Mouse (Mus musculus) myocyte (in vitro differentiated cells): ENCODE data around the gene Tiam2. TPM values are rescaled to one million over a fixed set of nuclear protein-coding genes. Genes with fewer than 3 reads are reported as not detected.

Source experiments
- H3K27me3 ChIP-seq: one replicate; pipeline ENCODE4 v1.6.1; 2011; ENCODE audit not compliant: control insufficient read depth, insufficient read depth, insufficient read length
- H3K36me3 ChIP-seq: one replicate; pipeline ENCODE4 v1.6.1; 2011; ENCODE audit not compliant: control insufficient read depth, insufficient read depth
- H3K4me2 ChIP-seq: one replicate; pipeline ENCODE4 v1.6.1; 2011; ENCODE audit warnings: low read depth, control low read depth
- H3K4me3 ChIP-seq: one replicate; pipeline ENCODE4 v1.5.1; 2011; ENCODE audit warnings: mild to moderate bottlenecking, control low read depth, moderate library complexity
- H3K79me2 ChIP-seq: one replicate; pipeline ENCODE4 v1.6.1; 2011; ENCODE audit not compliant: control insufficient read depth, insufficient read depth
- H3ac ChIP-seq: one replicate; pipeline ENCODE4 v1.6.1; 2011; ENCODE audit not compliant: control insufficient read depth, insufficient read length
- CEBPB ChIP-seq: IDR thresholded peaks from 2 replicates; pipeline ENCODE4 v1.6.1; 2011; ENCODE audit warnings: mild to moderate bottlenecking, moderate library complexity; ENCODE audit not compliant: poor library complexity, insufficient read depth, severe bottlenecking
- E2F4 ChIP-seq: IDR thresholded peaks from one replicate; pipeline ENCODE4 v1.6.1; 2011; ENCODE audit warnings: mild to moderate bottlenecking, control low read depth, moderate library complexity; ENCODE audit not compliant: insufficient read depth
- MAX ChIP-seq: IDR thresholded peaks from one replicate; pipeline ENCODE4 v1.6.1; 2011; ENCODE audit warnings: low read depth, mild to moderate bottlenecking, control low read depth
- MYOD1 ChIP-seq, 3 experiments: IDR thresholded peaks; one replicate each; pipeline ENCODE4 v1.6.1; 2011; ENCODE audit warnings: control low read depth in 2 of 3, low read depth in 2 of 3, mild to moderate bottlenecking in 2 of 3, moderate library complexity in 1 of 3; ENCODE audit not compliant: insufficient read length in 2 of 3, control insufficient read depth in 1 of 3
- MYOG ChIP-seq, 3 experiments: IDR thresholded peaks; one replicate each; pipeline ENCODE4 v1.6.1; 2011; ENCODE audit warnings: control low read depth in 2 of 3, low read depth in 2 of 3, mild to moderate bottlenecking in 2 of 3; ENCODE audit not compliant: insufficient read length in 2 of 3, control insufficient read depth in 1 of 3, insufficient read depth in 1 of 3
- POLR2A ChIP-seq: IDR thresholded peaks from one replicate; pipeline ENCODE4 v1.6.1; 2011; ENCODE audit warnings: low read depth, mild to moderate bottlenecking, control low read depth, moderate library complexity; ENCODE audit not compliant: insufficient read length
- POLR2AphosphoS2 ChIP-seq: IDR thresholded peaks from one replicate; pipeline ENCODE4 v1.6.1; 2011; ENCODE audit warnings: low read depth, control low read depth; ENCODE audit not compliant: insufficient read length
- REST ChIP-seq: IDR thresholded peaks from one replicate; pipeline ENCODE4 v1.6.1; 2011; ENCODE audit warnings: mild to moderate bottlenecking, control low read depth, moderate library complexity; ENCODE audit not compliant: insufficient read depth, insufficient read length
- SRF ChIP-seq: IDR thresholded peaks from one replicate; pipeline ENCODE4 v1.6.1; 2011; ENCODE audit warnings: low read depth; ENCODE audit not compliant: control insufficient read depth, insufficient read length
- TCF12 ChIP-seq: IDR thresholded peaks from one replicate; pipeline ENCODE4 v1.6.1; 2011; ENCODE audit warnings: mild to moderate bottlenecking, control low read depth; ENCODE audit not compliant: poor library complexity, insufficient read depth, severe bottlenecking
- TCF3 ChIP-seq: IDR thresholded peaks from one replicate; pipeline ENCODE4 v1.6.1; 2011; ENCODE audit warnings: low read depth, control low read depth; ENCODE audit not compliant: insufficient read length
- USF1 ChIP-seq: IDR thresholded peaks from one replicate; pipeline ENCODE4 v1.6.1; 2011; ENCODE audit warnings: low read depth, mild to moderate bottlenecking, control low read depth, moderate library complexity
- polyA plus RNA-seq: library from polyadenylated mRNA; unstranded; fragments of >200 nt; fragmentation: generic; extraction: Trizol; gene quantifications from one replicate; pipeline ENCODE4 v1.2.1, GENCODE M21; 2012; ENCODE audit warnings: missing spikeins

The Tiam2 gene
- polyA plus RNA-seq, 1 experiment: 7.8 TPM

DNA sequence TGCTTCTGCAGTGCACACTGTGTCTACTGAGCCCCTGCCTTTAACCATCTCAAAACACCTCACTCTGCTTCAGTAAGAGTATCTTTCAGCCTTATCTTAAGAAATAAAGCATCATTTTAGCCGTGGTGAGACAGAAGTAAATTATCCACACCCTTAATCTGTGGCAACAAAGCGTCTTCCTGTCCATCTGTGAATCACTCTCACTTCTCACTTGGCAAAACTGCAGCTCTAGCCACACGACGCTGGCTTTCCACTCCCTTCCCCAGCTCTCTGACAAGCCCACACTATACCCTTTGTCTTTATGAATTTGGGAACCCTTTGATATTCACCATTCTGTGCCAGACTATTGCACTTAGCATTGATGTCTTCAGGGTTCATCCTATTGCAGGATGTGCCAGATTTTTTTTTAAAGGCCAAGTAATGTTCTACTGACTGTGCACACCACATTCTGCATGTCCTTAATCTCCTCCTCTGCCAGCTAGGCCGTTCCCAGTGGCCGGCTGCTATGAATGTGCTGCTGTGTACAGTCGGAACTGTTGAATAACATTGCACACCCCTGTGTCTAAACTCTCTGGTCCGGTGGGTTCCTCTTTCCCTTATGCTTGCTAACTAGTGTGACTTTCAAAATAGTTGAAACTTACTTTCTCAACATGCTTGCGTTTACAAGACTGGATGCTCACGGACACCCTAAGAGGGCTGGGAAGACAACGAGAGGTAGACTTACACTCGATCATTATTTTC lies 126.4 kb downstream of the Tiam2 start:
- no peaks in the 10 kb centered on the region for H3K27me3 ChIP-seq
- peaks cover 28% of the 10 kb centered on the region for H3K36me3 ChIP-seq
- no peaks in the 10 kb centered on the region for H3K79me2 ChIP-seq
- no peak overlapping the region for H3K4me3 ChIP-seq
- TF ChIP-seq MYOD1 (IDR thresholded peaks at IDR 0.05; ENCODE audit: control insufficient read depth in 1 of 3, insufficient read length in 2 of 3, low read depth in 2 of 3) (no peak), CEBPB (no peak), POLR2AphosphoS2 (no peak), TCF3 (no peak), USF1 (no peak), REST (no peak), MYOG (IDR thresholded peaks at IDR 0.05; ENCODE audit: control insufficient read depth in 1 of 3, insufficient read depth in 1 of 3, insufficient read length in 2 of 3, low read depth in 2 of 3) (no peak), SRF (no peak), POLR2A (no peak), MAX (no peak), TCF12 (no peak)
- no peak overlapping the region for H3K4me2 ChIP-seq
- H3ac ChIP-seq: no peak overlapping the region

DNA sequence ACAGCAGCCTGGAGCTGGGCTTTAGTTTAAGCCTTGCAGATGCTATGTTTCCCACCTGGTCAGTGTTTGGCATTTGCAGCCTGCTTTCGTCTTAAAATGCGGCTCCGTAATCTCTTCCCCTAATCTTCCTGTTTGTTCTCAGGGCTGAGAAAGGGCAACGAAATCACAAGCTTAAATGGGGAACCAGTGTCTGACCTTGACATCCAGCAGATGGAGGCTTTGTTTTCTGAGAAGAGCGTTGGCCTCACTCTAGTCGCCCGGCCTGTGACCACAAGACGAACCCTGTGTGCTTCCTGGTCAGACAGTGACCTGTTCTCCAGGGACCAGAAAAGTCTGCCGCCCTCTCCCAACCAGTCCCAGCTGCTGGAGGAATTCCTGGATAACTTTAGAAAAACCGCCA lies 127.6 kb downstream of the Tiam2 start:
- no peak for TF ChIP-seq TCF12
- TF ChIP-seq TCF3: no peak
- no peak for TF ChIP-seq REST
- no peak for TF ChIP-seq MYOD1 (IDR thresholded peaks at IDR 0.05; ENCODE audit: control insufficient read depth in 1 of 3, insufficient read length in 2 of 3, low read depth in 2 of 3)
- TF ChIP-seq SRF: no peak
- TF ChIP-seq E2F4: no peak
- no peak for TF ChIP-seq CEBPB
- no peak for TF ChIP-seq USF1
- TF ChIP-seq POLR2AphosphoS2: no peak
- no peak for TF ChIP-seq MYOG (IDR thresholded peaks at IDR 0.05; ENCODE audit: control insufficient read depth in 1 of 3, insufficient read depth in 1 of 3, insufficient read length in 2 of 3, low read depth in 2 of 3)
- TF ChIP-seq MAX: no peak
- no peak for TF ChIP-seq POLR2A
- Histone ChIP-seq H3K4me2 (no peak overlapping the region), H3ac (no peak overlapping the region), H3K4me3 (no peak overlapping the region), H3K36me3 (peaks cover 28% of the 10 kb centered on the region), H3K27me3 (no peaks in the 10 kb centered on the region), H3K79me2 (no peaks in the 10 kb centered on the region)

- H3K4me2 ChIP-seq: no peak overlapping the region
- no peak overlapping the region for H3K4me3 ChIP-seq
- no peaks in the 10 kb centered on the region for H3K79me2 ChIP-seq
- no peak for TF ChIP-seq SRF
- TF ChIP-seq POLR2AphosphoS2: no peak
- no peak for TF ChIP-seq REST
- no peak for TF ChIP-seq MYOD1 (IDR thresholded peaks at IDR 0.05; ENCODE audit: control insufficient read depth in 1 of 3, insufficient read length in 2 of 3, low read depth in 2 of 3)
- TF ChIP-seq MYOG (IDR thresholded peaks at IDR 0.05; ENCODE audit: control insufficient read depth in 1 of 3, insufficient read depth in 1 of 3, insufficient read length in 2 of 3, low read depth in 2 of 3): no peak
- TF ChIP-seq E2F4: no peak
- no peak for TF ChIP-seq TCF12
- no peak for TF ChIP-seq USF1
- H3K27me3 ChIP-seq: no peaks in the 10 kb centered on the region
- no peak overlapping the region for H3ac ChIP-seq
- H3K36me3 ChIP-seq: peaks cover 28% of the 10 kb centered on the region
Observed at GRCm38 (mm10) chr17:3454850-3455249, 128.5 kb downstream of the Tiam2 start.

DNA sequence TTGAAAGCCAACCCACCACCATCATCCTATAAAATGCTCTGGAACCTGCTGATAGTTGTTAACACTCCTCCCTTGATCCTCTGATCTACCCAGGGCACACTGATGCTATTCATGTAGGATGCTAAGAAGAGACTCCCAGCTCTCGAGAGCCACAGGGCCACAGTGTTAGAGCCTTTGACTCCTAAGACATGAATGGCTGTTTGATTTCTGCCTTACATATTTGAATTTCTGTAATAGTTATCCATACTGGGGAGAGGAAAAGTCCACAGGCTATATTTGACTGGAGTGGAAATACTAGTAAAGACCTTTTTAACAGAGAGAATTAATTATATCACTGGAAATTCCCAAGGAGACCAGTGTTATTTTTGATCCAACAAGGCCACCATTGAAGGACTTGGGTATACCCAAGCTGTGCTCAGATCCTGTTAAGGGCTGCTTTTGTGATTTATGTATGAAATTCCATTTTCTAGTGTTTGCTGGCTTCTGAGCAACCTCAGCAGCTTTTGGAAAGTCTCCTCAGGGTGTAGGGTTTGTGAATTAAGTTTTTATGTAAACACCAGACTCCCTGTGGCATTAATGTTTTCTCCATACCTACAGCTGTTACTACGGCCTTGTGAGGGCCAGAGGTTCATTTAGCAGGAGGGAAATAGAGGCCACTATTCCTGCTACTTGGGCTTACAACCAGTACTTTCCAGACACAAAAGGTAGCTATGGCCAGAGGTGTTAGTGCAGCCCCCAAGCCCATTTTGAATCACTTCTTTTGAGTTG lies 131.7 kb downstream of the Tiam2 start:
- TF ChIP-seq REST (no peak), E2F4 (no peak)
- Histone ChIP-seq H3K36me3 (peaks cover 24% of the 10 kb centered on the region), H3K79me2 (no peaks in the 10 kb centered on the region), H3K27me3 (no peaks in the 10 kb centered on the region), H3ac (no peak overlapping the region), H3K4me2 (no peak overlapping the region), H3K4me3 (no peak overlapping the region)
